Mouse (Mus musculus): Measurements from ENCODE around the gene Grid2. TPM values are rescaled to one million over a fixed set of nuclear protein-coding genes. Genes with fewer than 3 reads are reported as not detected.
"Not testable (repeated sequence)": the region's sequence is repeated elsewhere in the genome, so short reads cannot be mapped to it uniquely, and the experiment has no call there.

Gene Grid2
- polyA plus RNA-seq, 1 experiment from 2014 or later = 0.60 TPM

DNA sequence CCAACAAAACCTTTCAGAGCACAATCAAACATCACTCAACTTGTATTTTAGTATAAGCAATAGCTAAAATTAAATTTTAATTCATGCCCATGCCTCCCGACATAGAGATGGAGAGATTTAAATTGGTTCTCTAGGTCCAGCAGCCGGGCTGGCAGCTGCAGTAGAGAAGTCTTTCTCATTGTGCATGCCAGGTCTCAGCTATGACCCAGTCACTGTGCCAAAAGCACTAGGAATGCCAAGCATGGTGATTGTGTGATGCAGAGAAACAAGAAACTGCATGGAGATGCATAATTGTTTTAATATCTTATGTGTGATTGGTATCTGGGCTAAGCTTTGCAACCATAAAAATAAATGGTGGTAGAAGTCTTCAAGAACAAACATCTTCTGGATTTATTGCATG is 276.1 kb downstream of the Grid2 start:
- Histone ChIP-seq H3K27ac (ENCODE audit: low read depth, low read length) (no peak overlapping the region), H3K36me3 (ENCODE audit: control insufficient read depth, insufficient read depth, low read length) (no peaks in the 10 kb centered on the region), H3K4me2 (replicated peaks; ENCODE audit: low read depth, low read length) (no peak overlapping the region), H3K27me3 (ENCODE audit: control insufficient read depth, insufficient read depth, low read length) (no peaks in the 10 kb centered on the region), H3K4me1 (ENCODE audit: control insufficient read depth, insufficient read depth, low read length) (no peaks in the 10 kb centered on the region), H3K4me3 (ENCODE audit: low read length) (no peak overlapping the region), H3K9me3 (ENCODE audit: control insufficient read depth, low read length) (no peaks in the 10 kb centered on the region), H3K9ac (ENCODE audit: low read depth, low read length) (no peak overlapping the region)
- no peak for ATAC-seq (ENCODE audit: low FRiP score, low TSS enrichment)
- WGBS = 86% methylated on average over 2 of the region's 2 CpGs

- H3K27me3 ChIP-seq (ENCODE audit: control insufficient read depth, insufficient read depth, low read length) = no peaks in the 10 kb centered on the region
- H3K9me3 ChIP-seq (ENCODE audit: control insufficient read depth, low read length) = no peaks in the 10 kb centered on the region
- no peak overlapping the region for H3K4me3 ChIP-seq (ENCODE audit: low read length)
- no peak overlapping the region for H3K9ac ChIP-seq (ENCODE audit: low read depth, low read length)
- no peaks in the 10 kb centered on the region for H3K36me3 ChIP-seq (ENCODE audit: control insufficient read depth, insufficient read depth, low read length)
- H3K27ac ChIP-seq (ENCODE audit: low read depth, low read length) = no peak overlapping the region
- no peaks in the 10 kb centered on the region for H3K4me1 ChIP-seq (ENCODE audit: control insufficient read depth, insufficient read depth, low read length)
- H3K4me2 ChIP-seq (replicated peaks; ENCODE audit: low read depth, low read length) = no peak overlapping the region
- ATAC-seq (ENCODE audit: low FRiP score, low TSS enrichment) = no peak
These were observed 277.2 kb downstream of the Grid2 start for GRCm38 (mm10) chr6:63532901-63533300.

DNA sequence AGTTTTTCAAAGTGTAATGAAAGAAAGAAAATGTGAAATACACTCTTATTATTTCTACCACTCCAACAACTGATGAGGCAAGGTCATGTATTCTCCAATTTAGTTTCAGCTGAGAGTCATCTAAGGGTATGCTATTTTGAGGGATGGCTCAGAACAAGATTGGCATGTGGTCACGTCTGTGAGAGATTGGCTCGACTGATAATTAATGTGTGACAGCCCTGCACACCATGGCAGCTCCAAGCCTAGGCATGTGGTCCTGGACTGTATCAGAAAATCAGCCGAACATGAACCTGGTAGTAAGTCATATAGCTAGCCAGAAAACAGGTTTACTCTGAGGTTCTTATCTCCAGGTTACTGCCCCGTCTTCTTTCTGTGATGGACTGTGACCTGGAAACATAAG is 292.1 kb downstream of the Grid2 start:
- Histone ChIP-seq H3K36me3 (ENCODE audit: control insufficient read depth, insufficient read depth, low read length) (no peaks in the 10 kb centered on the region), H3K9ac (ENCODE audit: low read depth, low read length) (no peak overlapping the region), H3K27ac (ENCODE audit: low read depth, low read length) (no peak overlapping the region), H3K4me2 (replicated peaks; ENCODE audit: low read depth, low read length) (no peak overlapping the region), H3K4me3 (ENCODE audit: low read length) (no peak overlapping the region), H3K27me3 (ENCODE audit: control insufficient read depth, insufficient read depth, low read length) (no peaks in the 10 kb centered on the region), H3K4me1 (ENCODE audit: control insufficient read depth, insufficient read depth, low read length) (no peaks in the 10 kb centered on the region), H3K9me3 (ENCODE audit: control insufficient read depth, low read length) (no peaks in the 10 kb centered on the region)
- no peak for ATAC-seq (ENCODE audit: low FRiP score, low TSS enrichment)
- WGBS = 77% methylated on average over 4 of the region's 4 CpGs

DNA sequence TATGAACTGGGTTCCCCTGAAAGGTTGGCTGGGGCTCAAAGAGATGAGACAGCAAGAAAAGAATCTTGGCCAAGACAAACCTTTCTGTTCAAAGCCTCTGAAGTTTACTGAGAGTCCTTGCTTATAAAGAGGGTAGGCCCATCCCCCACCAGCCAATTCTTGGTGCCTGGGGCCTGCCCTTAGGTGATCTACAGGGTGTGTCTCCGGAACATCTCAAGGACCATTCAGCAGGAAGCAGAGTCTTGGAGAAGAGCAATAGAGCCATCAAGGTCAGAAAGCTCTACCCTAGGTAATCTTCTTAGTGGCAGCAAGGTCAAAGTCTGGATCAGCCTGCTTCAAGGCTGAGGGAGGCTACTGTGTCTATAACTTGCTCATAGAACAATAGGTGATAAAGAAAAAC is 313.1 kb downstream of the Grid2 start:
- not testable (repeated sequence) for ATAC-seq (ENCODE audit: low FRiP score, low TSS enrichment); H3K4me3 ChIP-seq (ENCODE audit: low read length); H3K36me3 ChIP-seq (ENCODE audit: control insufficient read depth, insufficient read depth, low read length); H3K4me1 ChIP-seq (ENCODE audit: control insufficient read depth, insufficient read depth, low read length); H3K27me3 ChIP-seq (ENCODE audit: control insufficient read depth, insufficient read depth, low read length); H3K9me3 ChIP-seq (ENCODE audit: control insufficient read depth, low read length); H3K27ac ChIP-seq (ENCODE audit: low read depth, low read length); H3K9ac ChIP-seq (ENCODE audit: low read depth, low read length); H3K4me2 ChIP-seq (replicated peaks; ENCODE audit: low read depth, low read length)
- WGBS = 85% methylated on average over 1 of the region's 1 CpGs

DNA sequence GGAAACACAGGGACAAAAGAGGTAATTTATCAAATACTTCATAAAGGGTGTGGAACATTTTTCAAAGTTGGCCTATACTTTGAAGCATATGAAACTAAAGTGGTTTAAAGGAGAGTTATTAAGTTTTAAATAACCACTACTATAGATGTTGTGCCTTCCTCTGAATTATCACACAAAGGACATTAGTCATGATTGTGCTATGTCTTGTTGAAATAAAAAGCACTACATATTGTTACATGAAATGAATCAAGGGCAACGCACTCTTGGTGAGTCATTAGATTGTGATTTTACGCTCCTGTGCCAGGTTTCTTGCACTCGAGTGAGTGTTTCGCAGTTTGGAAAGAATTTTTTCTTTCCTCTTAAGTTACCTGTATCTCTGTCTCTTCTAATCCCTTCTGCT is 335.0 kb downstream of the Grid2 start:
- Histone ChIP-seq H3K27ac (ENCODE audit: low read depth, low read length) (no peak overlapping the region), H3K27me3 (ENCODE audit: control insufficient read depth, insufficient read depth, low read length) (no peaks in the 10 kb centered on the region), H3K9ac (ENCODE audit: low read depth, low read length) (no peak overlapping the region), H3K36me3 (ENCODE audit: control insufficient read depth, insufficient read depth, low read length) (no peaks in the 10 kb centered on the region), H3K9me3 (ENCODE audit: control insufficient read depth, low read length) (no peaks in the 10 kb centered on the region), H3K4me1 (ENCODE audit: control insufficient read depth, insufficient read depth, low read length) (no peaks in the 10 kb centered on the region), H3K4me2 (replicated peaks; ENCODE audit: low read depth, low read length) (no peak overlapping the region), H3K4me3 (ENCODE audit: low read length) (no peak overlapping the region)
- WGBS = 94% methylated on average over 4 of the region's 4 CpGs
- ATAC-seq (ENCODE audit: low FRiP score, low TSS enrichment) = no peak

GRCm38 (mm10) chr6:63609570-63609969 is 353.9 kb downstream of the Grid2 start:
- ATAC-seq (ENCODE audit: low FRiP score, low TSS enrichment) = no peak
- WGBS = 26% methylated on average over 2 of the region's 2 CpGs
- Histone ChIP-seq H3K36me3 (ENCODE audit: control insufficient read depth, insufficient read depth, low read length) (no peaks in the 10 kb centered on the region), H3K4me1 (ENCODE audit: control insufficient read depth, insufficient read depth, low read length) (no peaks in the 10 kb centered on the region), H3K4me3 (ENCODE audit: low read length) (no peak overlapping the region), H3K4me2 (replicated peaks; ENCODE audit: low read depth, low read length) (no peak overlapping the region), H3K27me3 (ENCODE audit: control insufficient read depth, insufficient read depth, low read length) (no peaks in the 10 kb centered on the region), H3K9ac (ENCODE audit: low read depth, low read length) (no peak overlapping the region), H3K9me3 (ENCODE audit: control insufficient read depth, low read length) (no peaks in the 10 kb centered on the region), H3K27ac (ENCODE audit: low read depth, low read length) (no peak overlapping the region)

DNA sequence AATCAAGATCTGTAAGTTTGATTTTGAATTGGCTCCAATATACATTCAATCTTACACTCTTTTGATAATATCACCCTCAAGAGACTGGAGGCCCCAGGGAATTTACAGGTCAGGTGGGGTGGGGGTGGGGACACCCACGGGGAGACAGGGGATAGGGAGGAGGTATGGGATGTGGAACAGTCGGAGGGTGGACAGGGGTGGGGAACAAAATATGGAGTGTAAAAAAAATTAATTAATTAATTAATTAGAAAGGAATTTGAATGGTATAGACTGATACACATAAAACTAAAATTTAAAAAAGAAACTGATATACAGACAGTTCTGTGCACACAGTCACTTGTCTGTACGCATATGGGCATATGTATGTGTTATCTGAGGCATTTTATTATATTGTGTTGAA is 380.3 kb downstream of the Grid2 start:
- Histone ChIP-seq H3K9ac (ENCODE audit: low read depth, low read length) (no peak overlapping the region), H3K9me3 (ENCODE audit: control insufficient read depth, low read length) (no peaks in the 10 kb centered on the region), H3K4me1 (ENCODE audit: control insufficient read depth, insufficient read depth, low read length) (no peaks in the 10 kb centered on the region), H3K36me3 (ENCODE audit: control insufficient read depth, insufficient read depth, low read length) (no peaks in the 10 kb centered on the region), H3K4me2 (replicated peaks; ENCODE audit: low read depth, low read length) (no peak overlapping the region), H3K27me3 (ENCODE audit: control insufficient read depth, insufficient read depth, low read length) (no peaks in the 10 kb centered on the region), H3K4me3 (ENCODE audit: low read length) (no peak overlapping the region), H3K27ac (ENCODE audit: low read depth, low read length) (no peak overlapping the region)
- WGBS = 92% methylated on average over 3 of the region's 3 CpGs
- ATAC-seq (ENCODE audit: low FRiP score, low TSS enrichment) = no peak

DNA sequence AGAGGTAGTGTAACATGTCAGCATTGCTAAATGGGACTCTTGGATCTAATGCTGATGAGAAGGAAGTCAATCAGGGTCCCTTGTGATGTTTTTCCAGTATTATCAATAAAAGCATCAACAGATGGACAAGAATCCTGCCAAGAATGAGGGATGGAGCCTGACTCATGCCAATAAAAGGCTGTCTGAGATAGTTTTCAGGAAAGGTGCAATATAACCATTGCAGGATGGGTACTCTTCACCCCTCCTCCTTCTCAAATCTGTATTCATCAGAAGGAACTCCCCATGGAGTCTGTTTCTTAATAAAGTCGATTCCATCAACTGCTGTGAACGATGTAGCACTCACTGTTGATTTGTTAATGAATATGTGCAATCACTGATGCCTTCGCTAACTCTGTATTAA is 403.7 kb downstream of the Grid2 start:
- H3K27me3 ChIP-seq (ENCODE audit: control insufficient read depth, insufficient read depth, low read length) = no peaks in the 10 kb centered on the region
- no peak overlapping the region for H3K27ac ChIP-seq (ENCODE audit: low read depth, low read length)
- 82% methylated on average over 3 of the region's 3 CpGs for WGBS
- no peak overlapping the region for H3K4me3 ChIP-seq (ENCODE audit: low read length)
- H3K9ac ChIP-seq (ENCODE audit: low read depth, low read length) = no peak overlapping the region
- no peak overlapping the region for H3K4me2 ChIP-seq (replicated peaks; ENCODE audit: low read depth, low read length)
- no peak for ATAC-seq (ENCODE audit: low FRiP score, low TSS enrichment)
- no peaks in the 10 kb centered on the region for H3K36me3 ChIP-seq (ENCODE audit: control insufficient read depth, insufficient read depth, low read length)
- no peaks in the 10 kb centered on the region for H3K9me3 ChIP-seq (ENCODE audit: control insufficient read depth, low read length)
- no peaks in the 10 kb centered on the region for H3K4me1 ChIP-seq (ENCODE audit: control insufficient read depth, insufficient read depth, low read length)

DNA sequence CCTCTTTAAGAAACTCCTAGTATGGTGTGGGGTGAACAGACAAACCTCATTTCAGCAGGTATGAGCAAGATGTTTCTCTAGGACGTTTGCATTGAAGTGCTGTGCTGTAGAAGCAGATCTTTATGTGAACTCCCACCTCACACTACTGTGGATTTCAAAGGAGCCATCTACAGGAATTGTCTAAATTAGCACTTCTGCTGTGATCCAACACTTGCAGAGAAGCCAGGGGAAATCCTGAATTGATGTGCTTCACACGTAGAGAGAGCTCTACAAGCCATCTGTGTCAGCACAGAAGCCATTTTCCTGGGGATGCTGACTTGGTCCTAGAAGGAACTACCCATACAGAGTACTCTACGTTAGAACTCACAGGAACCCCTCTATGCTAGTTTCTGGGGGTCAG is 430.0 kb downstream of the Grid2 start:
- no peaks in the 10 kb centered on the region for H3K36me3 ChIP-seq (ENCODE audit: control insufficient read depth, insufficient read depth, low read length)
- H3K4me2 ChIP-seq (replicated peaks; ENCODE audit: low read depth, low read length) = no peak overlapping the region
- no peaks in the 10 kb centered on the region for H3K4me1 ChIP-seq (ENCODE audit: control insufficient read depth, insufficient read depth, low read length)
- no peaks in the 10 kb centered on the region for H3K9me3 ChIP-seq (ENCODE audit: control insufficient read depth, low read length)
- no peak overlapping the region for H3K9ac ChIP-seq (ENCODE audit: low read depth, low read length)
- no peak overlapping the region for H3K27ac ChIP-seq (ENCODE audit: low read depth, low read length)
- H3K27me3 ChIP-seq (ENCODE audit: control insufficient read depth, insufficient read depth, low read length) = no peaks in the 10 kb centered on the region
- no peak for ATAC-seq (ENCODE audit: low FRiP score, low TSS enrichment)
- 45% methylated on average over 3 of the region's 3 CpGs for WGBS
- no peak overlapping the region for H3K4me3 ChIP-seq (ENCODE audit: low read length)

DNA sequence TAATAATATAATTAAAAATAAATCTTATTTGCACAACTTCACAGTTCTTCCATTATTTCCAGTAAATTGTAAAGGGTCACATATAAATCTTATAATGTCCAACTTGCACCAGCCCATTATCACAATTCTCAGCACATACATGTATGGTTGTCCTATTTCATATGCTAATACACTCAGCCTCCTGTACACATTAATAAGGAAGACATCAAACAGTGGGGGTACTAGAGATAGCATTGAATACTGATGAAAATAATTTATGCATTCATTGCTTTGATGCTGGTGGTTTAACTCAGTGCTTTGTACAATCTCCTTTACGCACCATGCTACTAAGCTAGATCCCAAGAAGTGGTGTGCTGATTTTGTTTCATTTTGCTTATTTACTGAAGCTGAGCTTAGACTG is 446.0 kb downstream of the Grid2 start:
- H3K4me2 ChIP-seq (replicated peaks; ENCODE audit: low read depth, low read length) = no peak overlapping the region
- no peaks in the 10 kb centered on the region for H3K27me3 ChIP-seq (ENCODE audit: control insufficient read depth, insufficient read depth, low read length)
- H3K9me3 ChIP-seq (ENCODE audit: control insufficient read depth, low read length) = no peaks in the 10 kb centered on the region
- no peaks in the 10 kb centered on the region for H3K4me1 ChIP-seq (ENCODE audit: control insufficient read depth, insufficient read depth, low read length)
- no peak overlapping the region for H3K27ac ChIP-seq (ENCODE audit: low read depth, low read length)
- ATAC-seq (ENCODE audit: low FRiP score, low TSS enrichment) = no peak
- 96% methylated on average over 1 of the region's 1 CpGs for WGBS
- H3K36me3 ChIP-seq (ENCODE audit: control insufficient read depth, insufficient read depth, low read length) = no peaks in the 10 kb centered on the region
- no peak overlapping the region for H3K9ac ChIP-seq (ENCODE audit: low read depth, low read length)
- no peak overlapping the region for H3K4me3 ChIP-seq (ENCODE audit: low read length)

All from kidney, embryonic 14.5 days (tissue).